In genomic region chr4:129334677-129335215, GRCm38 (mm10) we compare ENCODE assay signal across 8 mouse cellular contexts. TPM values are rescaled to one million over a fixed set of nuclear protein-coding genes. Genes with fewer than 3 reads are reported as not detected.
DNase-seq lines count a peak whose midpoint lies in the region; ATAC-seq and TF ChIP-seq lines count a peak whose summit lies in the region.

No protein-coding gene starts in this region.

- peak; percentile 29; the same call in 1 of the 2 replicates for ATAC-seq in heart, embryonic 14.5 days (ENCODE audit: insufficient number of reproducible peaks, insufficient read depth, low FRiP score, low read depth)
- ATAC-seq in erythroblast, adult 5-6 weeks (replicated peaks; ENCODE audit: low FRiP score, poor library complexity, severe bottlenecking) = peak; percentile 26
- ATAC-seq in intestine, embryonic 16.5 days = peak; percentile 29
- no peak for ATAC-seq in monocyte, adult 5-6 weeks (replicated peaks; ENCODE audit: insufficient number of reproducible peaks, low FRiP score, low TSS enrichment, poor library complexity, severe bottlenecking)

- H3K4me1 ChIP-seq in heart, embryonic 14.5 days (ENCODE audit: control insufficient read depth in 2 of 2, insufficient read depth in 2 of 2, low read length in 2 of 2) = peaks cover 2 to 33% of the 10 kb centered on the region in 2 experiments
- H3K4me1 ChIP-seq in MEL (ENCODE audit: control insufficient read depth in 1 of 2, insufficient read depth in 2 of 2, low read length in 2 of 2) = peaks cover 3 to 11% of the 10 kb centered on the region in 2 experiments
- H3K4me1 ChIP-seq in intestine, embryonic 16.5 days (ENCODE audit: control insufficient read depth, insufficient read depth, low read length) = peaks cover 18% of the 10 kb centered on the region

- no peak for TF ChIP-seq RAD21 in MEL (IDR thresholded peaks at IDR 0.05; ENCODE audit: low read depth, low read length)

- H3K9ac ChIP-seq in heart, embryonic 14.5 days (ENCODE audit: low read length) = peak overlapping the region; percentile 98
- H3K9ac ChIP-seq in MEL (ENCODE audit: control insufficient read depth, low read depth, low read length, poor library complexity, severe bottlenecking) = peak overlapping the region; percentile 92
- peak overlapping the region; percentile 92 for H3K9ac ChIP-seq in intestine, embryonic 16.5 days (ENCODE audit: low read depth, low read length)

- DNase-seq in heart, adult 8-10 months (ENCODE audit: low spot score) = no peak
- DNase-seq in MEL (ENCODE audit: low read depth, low spot score) = no peak
- DNase-seq in cerebellum, postnatal 25 days = no peak

- H3K36me3 ChIP-seq in heart, embryonic 14.5 days (ENCODE audit: control insufficient read depth, insufficient read depth, low read length) = peaks cover 42% of the 10 kb centered on the region
- peaks cover 14 to 30% of the 10 kb centered on the region in 2 experiments for H3K36me3 ChIP-seq in MEL (ENCODE audit: control insufficient read depth in 1 of 2, insufficient read depth in 2 of 2, low read length in 2 of 2)
- no peaks in the 10 kb centered on the region for H3K36me3 ChIP-seq in intestine, embryonic 16.5 days (ENCODE audit: control insufficient read depth, insufficient read depth, low read length)
- H3K36me3 ChIP-seq in myocyte (ENCODE audit: control insufficient read depth, insufficient read depth) = peaks cover 21% of the 10 kb centered on the region

- TF ChIP-seq POLR2A in MEL (IDR thresholded peaks at IDR 0.05; ENCODE audit: control insufficient read depth in 1 of 2, insufficient read depth in 1 of 2, low read depth in 1 of 2, low read length in 2 of 2, poor library complexity in 1 of 2) (0 out of 4 replicates have a peak, but pooled peaks of 1 of the 2 experiments have one; percentile 21), myocyte (IDR thresholded peaks at IDR 0.05; ENCODE audit: insufficient read length, low read depth) (peak; percentile 75)

- peak overlapping the region; percentile 92 for H3ac ChIP-seq in myocyte (ENCODE audit: control insufficient read depth, insufficient read length)

- TF ChIP-seq CTCF in MEL (IDR thresholded peaks at IDR 0.05 in 2 of 3, conservative IDR thresholded peaks at IDR 0.05 in 1 of 3; ENCODE audit: control insufficient read depth in 1 of 3, insufficient read depth in 1 of 3, low read depth in 2 of 3, low read length in 3 of 3, poor library complexity in 1 of 3, severe bottlenecking in 1 of 3) = no peak

- WGBS in heart, embryonic 14.5 days = under 1% methylated on average over 58 of the region's 62 CpGs
- WGBS in intestine, embryonic 16.5 days = under 1% methylated on average over 62 of the region's 62 CpGs

- no peak for TF ChIP-seq EP300 in MEL (IDR thresholded peaks at IDR 0.05; ENCODE audit: low read depth in 1 of 2, low read length in 2 of 2)

- peak overlapping the region; percentile 81 for H3K4me2 ChIP-seq in heart, embryonic 14.5 days (ENCODE audit: low read length)
- peak overlapping the region; percentile 59 for H3K4me2 ChIP-seq in intestine, embryonic 16.5 days (ENCODE audit: low read depth, low read length)
- H3K4me2 ChIP-seq in myocyte (ENCODE audit: low read depth) = peak overlapping the region; percentile 84

- H3K27me3 ChIP-seq in heart, embryonic 14.5 days (ENCODE audit: control insufficient read depth, insufficient read depth, low read length) = no peaks in the 10 kb centered on the region
- no peaks in the 10 kb centered on the region for H3K27me3 ChIP-seq in MEL (ENCODE audit: control insufficient read depth in 1 of 2, insufficient read depth in 2 of 2, low read length in 2 of 2)
- H3K27me3 ChIP-seq in intestine, embryonic 16.5 days (replicated peaks; ENCODE audit: control insufficient read depth, insufficient read depth, low read length) = no peaks in the 10 kb centered on the region
- no peaks in the 10 kb centered on the region for H3K27me3 ChIP-seq in myocyte (ENCODE audit: control insufficient read depth, insufficient read depth, insufficient read length)

- H3K9me3 ChIP-seq in heart, embryonic 14.5 days (ENCODE audit: control insufficient read depth, low read length) = no peaks in the 10 kb centered on the region
- no peaks in the 10 kb centered on the region for H3K9me3 ChIP-seq in MEL (replicated peaks; ENCODE audit: insufficient read depth, low read length)
- H3K9me3 ChIP-seq in intestine, embryonic 16.5 days (ENCODE audit: control insufficient read depth, low read length) = no peaks in the 10 kb centered on the region

- H3K4me3 ChIP-seq in heart, embryonic 14.5 days (ENCODE audit: control insufficient read depth in 1 of 2, insufficient read depth in 1 of 2, low read depth in 1 of 2, low read length in 2 of 2) = peak overlapping the region; percentile 93 to 99
- H3K4me3 ChIP-seq in MEL (ENCODE audit: control insufficient read depth in 1 of 2, insufficient read depth in 1 of 2, low read depth in 2 of 2, low read length in 2 of 2) (peak overlapping the region; percentile 80 to 90), myocyte (peak overlapping the region; percentile 82)
- H3K4me3 ChIP-seq in intestine, embryonic 16.5 days (ENCODE audit: low read length) = peak overlapping the region; percentile 77

- H3K27ac ChIP-seq in heart, embryonic 14.5 days (replicated peaks in 1 of 2; ENCODE audit: control insufficient read depth in 1 of 2, insufficient read depth in 1 of 2, low read depth in 2 of 2, low read length in 2 of 2) = peak overlapping the region; percentile 98 to 99
- peak overlapping the region; percentile 65 for H3K27ac ChIP-seq in MEL (ENCODE audit: control insufficient read depth, low read depth, low read length)
- H3K27ac ChIP-seq in intestine, embryonic 16.5 days (ENCODE audit: low read length) = peak overlapping the region; percentile 96

- H3K79me2 ChIP-seq in MEL (ENCODE audit: control insufficient read depth, insufficient read depth, low read length, poor library complexity) = peaks cover 34% of the 10 kb centered on the region
- H3K79me2 ChIP-seq in myocyte (ENCODE audit: control insufficient read depth, insufficient read depth) = peaks cover 49% of the 10 kb centered on the region

TF ChIP-seq in MEL, 35 proteins besides CTCF, POLR2A, EP300 and RAD21 (continues in another document):
- TF ChIP-seq ETS1 (IDR thresholded peaks at IDR 0.05; ENCODE audit: low read depth, low read length) (no peak), ZC3H11A (IDR thresholded peaks at IDR 0.05; ENCODE audit: low read depth, low read length) (no peak)

TF ChIP-seq in myocyte, 11 proteins besides CTCF, POLR2A, EP300 and RAD21 (continues in another document):
- TF ChIP-seq TCF12 (IDR thresholded peaks at IDR 0.05; ENCODE audit: insufficient read depth, poor library complexity, severe bottlenecking) = no peak
- no peak for TF ChIP-seq TCF3 (IDR thresholded peaks at IDR 0.05; ENCODE audit: insufficient read length, low read depth)

RNA-seq across cellular contexts. Expression of gene Rbbp4, which starts 0.4 kb away (rescaled TPM):
- polyA plus RNA-seq in heart, embryonic 14.5 days (2014; fragmentation: Nextera tagmentation; extraction: Ambion mirVana) = 256 and 263 TPM in 2 replicates
- 10 to 100 TPM; 57.2 to 73.7 (median 65.6) TPM for total RNA-seq in heart, adult 8-10 months (2022)
- total RNA-seq in MEL (2012; rRNA removed) = 50.9 and 53.9 TPM in 2 replicates
- polyA plus RNA-seq in MEL (2012; ENCODE audit: insufficient read depth in 1 of 2, insufficient read length in 2 of 2, low read depth in 1 of 2, low replicate concordance in 2 of 2, missing spikeins in 1 of 2) (100 to 1,000 TPM in 1 of 2 experiments, not detected in 1; 127 TPM), myocyte (2012; fragmentation: generic; extraction: Trizol) (137 TPM)
- 60.2 and 64.6 TPM in 2 replicates for total RNA-seq in erythroblast, adult 5-6 weeks (2015; ENCODE audit: low replicate concordance)
- total RNA-seq in erythroblast, adult 5-6 weeks (2017; ENCODE audit: low replicate concordance) = 61.6 and 122 TPM in 2 replicates
- polyA plus RNA-seq in intestine, embryonic 16.5 days (2015; fragmentation: Nextera tagmentation; extraction: Ambion mirVana) = 271 and 297 TPM in 2 replicates
- total RNA-seq in monocyte, adult 5-6 weeks (2017) = 82.3 to 106 TPM (median 84.6 TPM) in 3 replicates

RNA-seq across cellular contexts. Expression of gene Zbtb8os, which starts 0.7 kb away (rescaled TPM):
- polyA plus RNA-seq in heart, embryonic 14.5 days (2014; fragmentation: Nextera tagmentation; extraction: Ambion mirVana) = 45.5 and 48.1 TPM in 2 replicates
- 10 to 100 TPM; 20.6 to 30.7 (median 27.4) TPM for total RNA-seq in heart, adult 8-10 months (2022)
- 16.7 and 21.7 TPM in 2 replicates for total RNA-seq in MEL (2012; rRNA removed)
- polyA plus RNA-seq in MEL (2012; ENCODE audit: insufficient read depth in 1 of 2, insufficient read length in 2 of 2, low read depth in 1 of 2, low replicate concordance in 2 of 2, missing spikeins in 1 of 2) (10 to 100 TPM in 1 of 2 experiments, not detected in 1; 22.6 TPM), myocyte (2012; fragmentation: generic; extraction: Trizol) (34.5 TPM)
- total RNA-seq in erythroblast, adult 5-6 weeks (2015; ENCODE audit: low replicate concordance) = 6.9 and 14.8 TPM in 2 replicates
- 4.9 and 19.1 TPM in 2 replicates for total RNA-seq in erythroblast, adult 5-6 weeks (2017; ENCODE audit: low replicate concordance)
- 64.2 and 66.9 TPM in 2 replicates for polyA plus RNA-seq in intestine, embryonic 16.5 days (2015; fragmentation: Nextera tagmentation; extraction: Ambion mirVana)
- total RNA-seq in monocyte, adult 5-6 weeks (2017) = 58.5 to 68.8 TPM (median 66.8 TPM) in 3 replicates

RNA-seq across cellular contexts. Expression of gene Zbtb8a, which starts 43.2 kb away (rescaled TPM):
- 9.0 TPM in 2 replicates for polyA plus RNA-seq in heart, embryonic 14.5 days (2014; fragmentation: Nextera tagmentation; extraction: Ambion mirVana)
- total RNA-seq in heart, adult 8-10 months (2022) = 1 to 10 TPM; 2.1 to 3.7 (median 3.1) TPM
- total RNA-seq in MEL (2012; rRNA removed) = 0.85 and 0.89 TPM in 2 replicates
- polyA plus RNA-seq in MEL (2012; ENCODE audit: insufficient read depth in 1 of 2, insufficient read length in 2 of 2, low read depth in 1 of 2, low replicate concordance in 2 of 2, missing spikeins in 1 of 2) (1 to 10 TPM in 1 of 2 experiments, not detected in 1; 1.6 TPM), myocyte (2012; fragmentation: generic; extraction: Trizol) (5.8 TPM)
- 2.3 TPM in 1 of 2 replicates, not detected in the other for total RNA-seq in erythroblast, adult 5-6 weeks (2015; ENCODE audit: low replicate concordance)
- total RNA-seq in erythroblast, adult 5-6 weeks (2017; ENCODE audit: low replicate concordance) = 1.5 and 1.7 TPM in 2 replicates
- polyA plus RNA-seq in intestine, embryonic 16.5 days (2015; fragmentation: Nextera tagmentation; extraction: Ambion mirVana) = 13.6 and 14.0 TPM in 2 replicates
- total RNA-seq in monocyte, adult 5-6 weeks (2017) = 1.7 to 7.3 TPM (median 4.5 TPM) in 3 replicates

RNA-seq across cellular contexts. Expression of gene Sync, which starts 47.3 kb away (rescaled TPM):
- polyA plus RNA-seq in heart, embryonic 14.5 days (2014; fragmentation: Nextera tagmentation; extraction: Ambion mirVana) = 1.6 and 1.8 TPM in 2 replicates
- total RNA-seq in heart, adult 8-10 months (2022) = 10 to 100 TPM; 19.5 to 31.7 (median 25.4) TPM
- 0.13 and 0.31 TPM in 2 replicates for total RNA-seq in MEL (2012; rRNA removed)
- polyA plus RNA-seq in MEL (2012; ENCODE audit: insufficient read depth in 1 of 2, insufficient read length in 2 of 2, low read depth in 1 of 2, low replicate concordance in 2 of 2, missing spikeins in 1 of 2) (under 1 TPM in 1 of 2 experiments, not detected in 1; 0.43 TPM), myocyte (2012; fragmentation: generic; extraction: Trizol) (51.1 TPM)
- not detected in 2 replicates for total RNA-seq in erythroblast, adult 5-6 weeks (2015; ENCODE audit: low replicate concordance)
- total RNA-seq in erythroblast, adult 5-6 weeks (2017; ENCODE audit: low replicate concordance) = 0.56 TPM in 1 of 2 replicates, not detected in the other
- polyA plus RNA-seq in intestine, embryonic 16.5 days (2015; fragmentation: Nextera tagmentation; extraction: Ambion mirVana) = 1.1 and 1.3 TPM in 2 replicates
- total RNA-seq in monocyte, adult 5-6 weeks (2017) = 0.75 TPM in 1 of 3 replicates, not detected in the others
